Mouse (Mus musculus) gastrocnemius, postnatal 36 days (tissue): Measurements from ENCODE around the gene Clca3a2. TPM values are rescaled to one million over a fixed set of nuclear protein-coding genes. Genes with fewer than 3 reads are reported as not detected.
"Not testable (repeated sequence)": the region's sequence is repeated elsewhere in the genome, so short reads cannot be mapped to it uniquely, and the experiment has no call there.

Experiments
- DNase-seq, 2 experiments: peaks; one replicate each; pipeline ENCODE4 v3.0.0; 2022
- intact Hi-C: fragments of 180-260 bp; cut with DNase I; formaldehyde crosslinking; loops from one replicate; pipeline ENCODE4 v1.15.1; 2025
- long read RNA-seq, 2 experiments: library from polyadenylated mRNA; stranded (forward); transcript quantifications; one replicate each; pipeline ENCODE4 v2.0.0; 2021
- total RNA-seq, 2 experiments: library from RNA; stranded (reverse); gene quantifications; 2 replicates each; pipeline ENCODE4 v1.2.3; 2021

Clca3a2 gene
- not detected for total RNA-seq
- long read RNA-seq, experiment 1 = 0 reads
- long read RNA-seq, experiment 2 = 0 reads

GRCm38 (mm10) chr3:144819219-144819618 is at the start of gene Clca3a2:
Gene Clca3a2 (minus strand): TSS chr3:144819494.
- not testable (repeated sequence) for DNase-seq

GRCm38 (mm10) chr3:144849584-144849983 is 30.3 kb upstream of the Clca3a2 start:
- DNase-seq = no peak
- intact Hi-C loops = no loop called here

More at GRCm38 (mm10) chr3:144819219-144819618, at the start of gene Clca3a2:
- intact Hi-C loops = not testable (repeated sequence)

- intact Hi-C loops, DNase-seq: not testable (repeated sequence)
These were observed 29.8 kb upstream of the Clca3a2 start, which contains the start of gene Clca3b for GRCm38 (mm10) chr3:144849014-144849556. Gene Clca3b (minus strand): TSS chr3:144849357.

- intact Hi-C loops = loop anchor here (10.0 kb wide), 2 partner anchors 198 to 308 kb away; no protein-coding TSS in a partner anchor
- DNase-seq = no peak
These were observed 8.0 kb upstream of the Clca3a2 start for GRCm38 (mm10) chr3:144827257-144827656.

GRCm38 (mm10) chr3:144825151-144825550 is 5.9 kb upstream of the Clca3a2 start:
- intact Hi-C loops = loop anchor here (10.0 kb wide), 2 partner anchors 200 to 310 kb away; no protein-coding TSS in a partner anchor
- peak; percentile 58 to 67 for DNase-seq

- no peak for DNase-seq
- intact Hi-C loops = loop anchor here (10.0 kb wide), 2 partner anchors 201 to 311 kb away; no protein-coding TSS in a partner anchor
These were observed 4.0 kb upstream of the Clca3a2 start for GRCm38 (mm10) chr3:144823331-144823730.

- DNase-seq = no peak
- intact Hi-C loops = loop anchor here (10.0 kb wide), 2 partner anchors 204 to 314 kb away; no protein-coding TSS in a partner anchor
These were observed 1.3 kb upstream of the Clca3a2 start for GRCm38 (mm10) chr3:144820632-144821031.

- DNase-seq, intact Hi-C loops: not testable (repeated sequence)
These were observed 6.0 kb downstream of the Clca3a2 start for GRCm38 (mm10) chr3:144813336-144813735.

GRCm38 (mm10) chr3:144811821-144812220 is 7.5 kb downstream of the Clca3a2 start:
- no peak for DNase-seq
- intact Hi-C loops = no loop called here

GRCm38 (mm10) chr3:144808153-144808925 is 11.0 kb downstream of the Clca3a2 start:
- DNase-seq, intact Hi-C loops: not testable (repeated sequence)

- not testable (repeated sequence) for DNase-seq
These were observed 12.7 kb downstream of the Clca3a2 start for GRCm38 (mm10) chr3:144806626-144807025.

GRCm38 (mm10) chr3:144801861-144802260 is 17.4 kb downstream of the Clca3a2 start:
- DNase-seq = no peak
- intact Hi-C loops = no loop called here

More at GRCm38 (mm10) chr3:144806626-144807025, 12.7 kb downstream of the Clca3a2 start:
- intact Hi-C loops = not testable (repeated sequence)

- DNase-seq = no peak
- intact Hi-C loops = no loop called here
These were observed 33.8 kb downstream of the Clca3a2 start for GRCm38 (mm10) chr3:144785181-144786148.

GRCm38 (mm10) chr3:144765161-144765560 is 54.1 kb downstream of the Clca3a2 start:
- intact Hi-C loops = no loop called here
- no peak for DNase-seq

GRCm38 (mm10) chr3:144761454-144761853 is 57.8 kb downstream of the Clca3a2 start:
- intact Hi-C loops = no loop called here
- DNase-seq = no peak

- intact Hi-C loops = no loop called here
- no peak for DNase-seq
These were observed 58.5 kb downstream of the Clca3a2 start, which contains the start of gene Clca3a1 for GRCm38 (mm10) chr3:144760592-144761309. Gene Clca3a1 (minus strand): TSS chr3:144760977.

GRCm38 (mm10) chr3:144759719-144760118 is 59.6 kb downstream of the Clca3a2 start:
- intact Hi-C loops = no loop called here
- DNase-seq = no peak

- DNase-seq, intact Hi-C loops: not testable (repeated sequence)
These were observed 63.2 kb downstream of the Clca3a2 start for GRCm38 (mm10) chr3:144756103-144756502.

- intact Hi-C loops = no loop called here
These were observed 66.2 kb downstream of the Clca3a2 start for GRCm38 (mm10) chr3:144753120-144753519.

More at GRCm38 (mm10) chr3:144753120-144753519, 66.2 kb downstream of the Clca3a2 start:
- no peak for DNase-seq
